Mouse (Mus musculus) thymus, postnatal 4 days (tissue): ENCODE results near the gene Gnb1l.
A peak's percentile ranks its signal among the peaks of the same experiment; 100 is the strongest.

Source experiments
- DNase-seq: peaks from one replicate; pipeline ENCODE4 v3.0.0; 2021

The Gnb1l gene

DNA sequence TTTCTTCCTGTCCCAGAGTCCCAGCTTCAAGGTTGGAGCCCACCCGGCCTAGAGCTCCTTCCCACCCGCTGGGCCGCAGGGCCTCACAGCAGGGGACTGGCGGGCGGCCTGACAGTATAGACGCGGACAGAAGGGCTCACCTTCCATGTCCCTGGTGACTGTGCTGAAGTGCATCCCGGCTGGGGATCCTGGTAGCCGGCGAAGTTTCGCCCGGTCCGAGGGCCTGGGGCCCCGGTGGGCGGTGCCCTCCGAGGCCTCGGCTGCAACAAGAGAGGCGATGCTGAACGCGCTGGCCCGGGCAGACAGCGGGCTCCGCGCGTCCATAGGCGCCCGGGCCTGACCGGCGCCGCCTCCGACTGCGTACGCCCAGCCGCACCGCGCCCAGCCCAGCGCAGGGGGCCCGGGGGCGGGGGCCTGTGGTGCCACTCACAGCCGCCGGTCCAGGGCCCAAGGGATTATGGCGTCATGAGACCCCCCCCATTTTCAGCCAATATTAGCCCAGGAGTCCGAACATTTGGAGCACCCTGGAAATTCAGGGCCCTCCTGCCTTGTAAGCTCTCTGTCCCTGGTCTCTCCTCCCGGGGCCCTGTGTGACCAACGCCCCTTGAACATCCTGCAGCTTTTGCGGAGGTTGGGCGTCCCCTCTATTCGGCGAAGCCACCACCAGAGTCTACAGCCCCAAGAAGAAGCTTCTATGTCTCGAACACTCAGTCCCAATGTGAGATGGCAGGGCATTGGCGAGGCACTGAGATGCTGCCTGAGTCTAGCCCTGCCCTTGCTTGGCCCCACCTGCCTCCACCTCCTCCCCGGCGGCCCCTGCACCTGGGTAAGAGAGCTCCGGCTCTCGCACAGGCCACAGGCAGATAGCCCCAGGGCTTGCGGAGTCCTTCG lies 89.6 kb downstream of the Gnb1l start:
- peak; percentile 34 for DNase-seq

DNA sequence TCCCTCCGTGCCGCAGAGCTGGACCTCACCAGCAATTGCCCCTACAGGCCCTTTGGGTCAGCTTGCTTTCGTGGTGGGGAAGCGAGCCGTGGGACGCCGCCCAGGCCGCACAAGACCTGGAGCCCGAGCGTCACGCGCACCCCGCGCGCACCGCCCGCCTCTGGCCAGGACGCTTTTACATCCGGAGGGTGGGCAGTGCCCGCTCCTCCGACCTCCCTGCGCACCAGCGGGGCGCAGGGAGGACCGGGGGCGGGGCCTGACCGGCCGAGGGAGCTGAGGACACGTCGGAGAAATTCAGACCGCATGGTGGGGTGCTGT lies 90.2 kb downstream of the Gnb1l start:
- DNase-seq, result no peak

DNA sequence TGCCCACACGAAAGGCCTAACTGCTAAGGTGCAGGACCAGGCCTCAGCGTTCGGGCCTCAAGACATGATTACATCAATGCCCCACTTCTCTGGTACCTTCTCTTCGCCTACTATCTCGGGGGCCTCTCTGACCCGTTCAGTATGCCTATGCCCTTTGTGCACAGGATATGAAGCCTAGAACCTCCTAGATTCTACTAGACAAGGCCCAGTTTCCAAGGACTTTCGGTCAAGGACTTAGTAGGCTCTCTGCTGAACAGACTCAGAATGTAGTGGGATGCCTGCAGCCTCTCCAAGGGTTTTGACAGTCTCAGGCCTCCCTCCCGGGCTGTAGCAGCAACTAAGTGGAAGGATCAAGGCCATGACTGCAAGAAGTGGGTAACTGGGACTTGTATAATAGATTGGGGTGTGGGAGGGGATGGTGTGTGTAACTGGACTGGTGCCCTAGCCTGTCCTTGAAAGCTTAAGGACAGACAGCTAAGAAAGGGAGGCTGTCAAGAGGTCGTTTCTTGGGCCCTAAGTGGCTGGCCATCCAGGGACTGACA lies 90.6 kb downstream of the Gnb1l start:
- no peak for DNase-seq

DNA sequence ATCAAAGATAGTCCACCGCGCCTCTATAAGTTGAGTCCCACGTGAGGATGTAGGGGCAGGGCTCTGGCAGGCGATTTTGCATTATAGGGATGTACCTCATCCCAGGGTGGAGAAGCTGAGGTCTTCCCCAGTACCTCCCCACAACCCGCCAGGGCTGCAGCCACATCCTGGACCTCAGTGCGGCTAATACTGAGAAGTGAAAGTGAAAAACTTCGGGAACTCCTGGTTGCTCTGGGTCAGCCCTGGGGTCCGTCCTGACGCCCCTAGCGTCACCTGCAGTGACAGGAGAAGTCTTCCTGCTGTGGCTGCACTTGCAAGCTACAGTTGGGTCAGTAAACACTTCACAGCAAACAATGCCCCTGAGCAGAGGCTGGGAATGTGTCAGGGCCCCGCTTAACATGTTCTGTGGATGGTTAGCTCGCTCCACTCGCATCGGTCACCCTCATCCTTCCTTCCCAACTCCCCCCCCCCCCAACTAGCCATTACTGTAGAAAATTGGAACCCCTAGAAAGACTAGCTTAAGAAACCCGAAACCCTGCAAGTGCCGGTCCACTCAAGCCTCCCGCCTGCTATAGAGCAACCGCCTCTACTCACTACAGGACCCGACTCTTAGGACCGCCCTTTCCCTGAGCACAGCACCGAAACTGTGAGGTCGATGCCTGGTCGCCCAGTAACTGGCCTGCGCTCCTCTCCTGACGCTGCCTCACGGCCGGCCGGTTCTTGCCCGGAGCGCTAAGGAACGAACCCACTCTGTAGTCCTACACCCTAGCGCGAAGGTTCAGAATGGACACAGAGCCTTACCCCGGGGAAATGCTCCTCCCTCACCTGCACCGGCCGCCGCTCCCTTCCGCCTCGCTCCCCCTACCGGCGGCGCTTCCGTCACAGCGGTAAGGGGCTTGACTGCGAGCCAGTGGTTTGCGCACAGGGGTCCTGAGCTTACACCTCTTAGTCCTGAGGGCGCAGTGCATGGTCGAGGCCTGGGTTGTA lies 91.6 kb downstream of the Gnb1l start, which contains the start of gene Tbx1:
TSS of gene Tbx1 (minus strand) at position 868 of the 987 bp plus-strand sequence.
- peak; percentile 85 for DNase-seq

DNA sequence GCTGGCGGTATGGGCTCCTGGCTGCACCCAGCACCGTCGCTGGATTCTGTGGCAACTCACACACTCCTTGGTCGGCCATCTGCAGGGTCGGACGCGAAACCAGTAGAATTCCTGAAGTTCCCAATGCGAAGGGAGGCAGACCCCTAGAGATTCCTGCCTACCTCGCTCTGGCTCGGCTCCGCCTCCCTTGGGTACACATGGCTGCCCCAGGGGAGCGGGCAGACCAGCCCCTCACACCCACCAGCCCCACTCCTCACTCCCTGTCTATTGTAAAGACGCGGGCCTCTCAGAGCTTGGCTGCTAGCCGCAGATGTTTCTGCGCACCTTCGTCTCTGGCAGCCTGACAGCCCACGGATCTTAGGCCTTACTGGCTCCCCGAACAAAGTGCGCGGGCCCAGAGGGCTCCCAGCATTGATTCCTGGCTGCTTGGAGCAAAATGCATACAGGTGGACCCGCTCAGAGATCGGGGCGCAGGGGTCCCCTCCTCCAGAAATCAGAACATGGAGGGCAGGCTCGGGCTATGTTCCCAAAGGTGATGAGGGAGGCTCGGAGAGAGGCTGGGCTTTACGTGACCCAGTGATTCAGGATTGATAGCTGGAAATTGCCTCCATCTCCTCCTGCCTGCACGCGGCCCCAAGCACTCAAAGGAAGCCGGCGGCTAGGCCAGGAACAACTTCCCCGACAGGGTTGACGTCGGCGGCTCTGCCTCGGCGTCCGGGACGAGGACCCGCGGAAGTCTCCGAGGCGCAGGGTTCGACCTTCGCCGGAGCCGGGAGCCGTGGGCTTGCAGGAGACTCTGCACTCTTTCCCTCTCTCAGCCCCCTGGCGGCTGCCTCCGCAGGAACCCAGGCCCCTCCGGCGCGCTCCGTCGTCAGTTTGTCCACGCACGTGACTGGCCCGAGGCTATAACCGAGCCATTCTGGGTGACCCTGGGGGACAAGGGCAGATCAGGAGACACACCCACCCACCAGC lies 92.8 kb downstream of the Gnb1l start:
- peak; percentile 84 for DNase-seq

DNA sequence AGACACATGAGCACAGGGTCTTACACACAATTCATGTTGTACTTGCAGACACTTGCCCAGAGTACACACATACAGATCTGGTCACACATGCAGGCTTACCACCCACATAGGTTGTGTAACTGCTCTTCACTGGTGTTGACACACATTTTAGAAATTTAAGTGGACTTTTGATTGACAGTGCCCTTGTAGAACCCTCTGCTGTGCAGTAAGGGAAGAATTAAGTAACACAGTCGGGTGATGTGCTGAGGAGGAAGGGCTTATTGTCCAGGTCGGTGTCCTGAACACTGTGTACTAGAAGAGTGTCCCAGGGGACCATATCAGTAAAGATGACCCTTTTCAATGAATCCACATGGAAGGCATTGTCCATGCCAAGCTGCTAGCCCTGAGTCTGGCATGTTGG lies 95.4 kb downstream of the Gnb1l start:
- DNase-seq, result no peak

DNA sequence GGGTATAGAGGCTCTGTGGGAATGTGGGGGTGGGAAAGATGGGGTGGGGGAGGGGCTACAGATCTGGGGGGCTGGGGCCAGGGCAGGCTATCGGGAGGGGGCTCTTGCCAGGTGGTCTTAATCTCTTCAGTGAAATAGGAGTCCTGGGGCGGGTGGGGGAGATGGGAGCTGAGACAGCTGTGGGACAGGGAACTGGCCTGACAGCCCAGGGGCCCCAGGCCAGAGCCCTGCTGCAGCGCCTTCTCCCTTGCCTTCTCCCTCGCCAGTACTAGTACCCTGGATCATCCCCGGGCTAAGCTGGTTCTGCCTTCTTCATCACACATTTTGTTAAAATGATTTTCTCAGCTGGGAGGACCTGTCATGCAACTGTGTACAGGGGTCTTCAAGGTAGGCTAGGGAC lies 97.7 kb downstream of the Gnb1l start:
- DNase-seq, result no peak

DNA sequence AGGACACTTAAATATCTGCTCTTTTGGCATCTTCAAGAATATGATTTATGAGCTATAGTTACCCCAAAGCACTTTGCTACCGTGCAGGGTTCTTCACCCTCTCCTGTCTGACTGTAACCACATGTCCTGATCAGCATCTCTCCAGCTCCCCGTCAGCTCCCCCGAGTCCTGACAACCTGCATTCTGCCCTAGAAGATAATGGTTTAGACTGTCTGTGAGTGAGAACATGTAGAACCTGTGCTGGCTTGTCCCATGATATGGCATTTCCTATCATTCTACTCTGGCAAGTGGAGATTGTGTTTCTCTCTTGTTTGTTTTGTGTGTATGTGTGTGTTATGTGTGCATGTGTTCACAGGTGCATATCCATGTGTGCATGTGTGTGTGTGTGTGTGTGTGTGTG lies 99.5 kb downstream of the Gnb1l start:
- no peak for DNase-seq

DNA sequence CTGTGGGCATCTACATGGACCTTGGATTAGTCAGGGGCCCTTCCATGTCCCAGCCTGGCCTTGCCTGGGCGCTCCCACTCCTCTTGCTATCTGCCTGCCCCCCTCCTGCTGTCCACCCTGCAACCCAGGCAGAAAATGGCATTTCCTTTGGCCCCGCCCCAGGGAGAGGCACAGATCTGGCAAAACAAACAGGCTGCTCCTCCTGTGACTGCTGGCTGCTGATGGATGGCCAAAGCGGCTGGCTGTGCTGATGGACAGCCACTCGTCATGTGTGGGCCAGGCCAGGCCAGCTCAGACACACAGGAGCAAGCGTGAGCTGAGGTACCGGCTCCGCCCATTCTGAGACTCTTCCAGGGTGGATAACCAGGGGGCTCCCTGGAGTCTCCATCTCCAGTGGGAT lies 102.9 kb downstream of the Gnb1l start:
- DNase-seq, result no peak

DNA sequence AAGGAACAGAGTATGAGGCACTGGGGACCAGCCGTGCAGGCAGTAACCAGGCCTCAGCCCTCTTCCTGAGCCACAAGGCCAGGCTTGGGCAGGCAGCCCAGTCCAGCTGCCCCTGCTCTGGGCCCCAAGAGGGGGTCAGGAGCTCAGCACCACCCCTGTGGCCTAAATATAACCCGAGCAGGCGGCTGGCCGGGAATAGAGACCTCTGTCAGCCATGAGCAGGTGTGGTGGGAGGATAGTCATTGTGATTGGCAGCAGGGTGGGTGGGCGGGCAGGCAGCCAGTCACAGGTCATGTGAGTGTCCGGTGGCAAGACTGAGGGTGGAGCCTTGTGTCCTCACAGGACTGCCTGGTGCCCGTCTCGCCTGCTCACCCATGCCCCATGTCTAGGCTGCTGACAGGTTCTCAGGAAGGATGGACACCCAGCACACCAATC lies 105.8 kb downstream of the Gnb1l start:
- no peak for DNase-seq

DNA sequence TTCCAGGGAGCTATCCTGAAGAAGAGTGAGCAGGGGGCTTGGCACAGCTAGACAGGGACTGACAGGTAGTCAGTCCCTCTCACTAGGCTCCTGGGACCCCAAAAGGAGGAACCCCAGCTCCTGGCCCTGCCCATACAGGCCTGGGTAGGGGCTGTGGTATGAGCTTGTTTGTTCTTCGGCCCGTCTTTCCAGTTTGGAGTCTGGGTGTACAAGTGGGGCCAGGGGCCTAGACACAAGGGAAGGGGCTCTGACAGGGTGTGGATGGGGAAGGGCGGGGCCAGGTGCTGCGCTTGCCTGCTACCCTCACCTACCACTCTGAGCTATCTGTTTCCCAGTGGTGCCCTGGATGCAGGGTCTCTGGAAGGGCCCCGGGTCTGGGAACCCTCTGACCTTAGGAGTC lies 107.2 kb downstream of the Gnb1l start:
- no peak for DNase-seq

DNA sequence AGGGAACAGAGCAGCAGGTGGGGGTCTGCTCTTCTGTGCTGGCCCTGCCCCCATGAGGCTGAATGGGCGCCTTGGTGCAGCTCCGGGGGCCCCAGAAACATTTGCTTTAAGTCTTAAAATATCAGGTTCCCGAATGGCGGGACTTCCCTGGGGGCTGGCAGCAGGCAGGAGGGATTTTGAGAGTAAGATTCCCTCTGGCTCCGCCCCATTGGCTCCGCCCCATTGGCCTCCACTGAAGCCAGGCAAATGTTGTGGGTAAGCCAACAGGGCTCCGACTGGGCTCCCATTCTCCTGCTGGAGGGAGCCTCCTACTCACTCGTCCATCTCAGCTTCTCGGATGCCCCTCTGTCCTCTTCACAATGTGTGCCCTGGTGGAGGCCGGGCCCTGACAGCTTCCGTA lies 109.7 kb downstream of the Gnb1l start:
- peak; percentile 16 for DNase-seq

DNA sequence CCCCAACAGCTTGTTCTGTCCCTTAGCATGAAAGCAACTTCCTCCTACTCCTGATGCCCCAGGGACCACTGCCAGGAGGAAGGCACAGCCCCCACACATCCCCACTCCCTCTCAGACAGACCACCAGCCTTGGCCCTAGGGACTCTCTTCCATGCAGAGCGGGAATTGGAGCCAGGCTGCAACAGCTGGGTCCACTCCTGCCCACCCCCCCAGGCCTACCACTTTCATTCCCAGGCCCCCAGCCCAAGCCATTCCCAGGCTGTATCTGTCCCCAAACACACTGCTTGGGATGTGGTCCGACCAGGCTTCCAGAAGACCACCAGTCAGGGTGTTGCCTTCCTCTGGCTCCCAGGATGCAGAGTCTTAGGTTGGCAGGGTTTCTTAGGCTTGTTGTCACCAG lies 110.6 kb downstream of the Gnb1l start:
- no peak for DNase-seq

DNA sequence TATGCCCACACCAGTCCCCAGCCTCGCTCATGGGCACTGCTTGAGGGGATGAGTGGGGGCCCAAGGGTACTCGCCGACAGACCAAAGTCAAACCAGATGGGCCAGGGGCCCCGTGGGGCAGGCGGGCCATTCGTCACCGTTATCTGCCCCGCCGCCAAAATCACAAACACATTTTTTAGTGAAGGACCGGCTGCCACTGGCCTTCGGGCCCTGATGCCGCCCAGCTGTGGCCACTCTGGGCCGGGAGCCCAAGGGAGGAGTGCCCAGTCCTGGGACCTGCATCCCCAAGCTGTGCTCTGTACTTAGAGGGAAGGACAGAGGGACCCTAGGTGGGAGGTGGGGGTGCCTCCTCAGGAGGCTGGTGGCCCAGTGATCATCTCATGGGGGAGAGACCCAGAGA lies 113.2 kb downstream of the Gnb1l start:
- no peak for DNase-seq

DNA sequence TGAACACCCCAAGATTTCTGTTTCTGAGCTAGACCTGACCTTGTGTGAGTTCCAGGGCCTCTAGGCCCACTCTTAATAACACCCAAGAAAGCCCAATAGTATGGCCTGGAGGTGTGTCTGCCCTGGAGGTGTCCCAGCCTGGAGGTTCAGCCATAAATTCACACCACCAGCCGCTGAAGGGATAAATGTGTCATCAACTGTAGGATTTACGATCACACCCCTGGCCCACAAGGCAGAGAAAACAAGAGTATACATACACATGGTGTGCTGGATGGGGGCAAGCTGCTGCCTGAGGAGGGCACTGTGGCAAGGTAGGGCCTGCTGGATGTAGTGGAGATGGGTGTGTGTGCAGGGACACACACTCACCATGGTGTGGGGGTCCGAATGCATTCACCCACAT lies 114.8 kb downstream of the Gnb1l start:
- no peak for DNase-seq
